Mouse (Mus musculus): ENCODE results near the gene Gm20696. TPM values are rescaled to one million over a fixed set of nuclear protein-coding genes. Genes with fewer than 3 reads are reported as not detected.

Gene Gm20696
- polyA plus RNA-seq, 2 experiments, result 2.0 to 5.9 TPM

GRCm38 (mm10) chr6:99375376-99375775 lies 291.2 kb downstream of the Gm20696 start:
- H3K9ac ChIP-seq (ENCODE audit: low read depth, low read length, severe bottlenecking), result no peak overlapping the region
- ATAC-seq (ENCODE audit: low FRiP score, low read depth) (no peak), DNase-seq (ENCODE audit: low spot score) (no peak)
- H3K4me2 ChIP-seq (replicated peaks; ENCODE audit: low read depth, low read length, severe bottlenecking), result no peak overlapping the region
- H3K9me3 ChIP-seq (ENCODE audit: control insufficient read depth, low read length), result no peaks in the 10 kb centered on the region
- WGBS, result 54% methylated on average over 4 of the region's 4 CpGs
- no peak overlapping the region for H3K4me3 ChIP-seq (replicated peaks; ENCODE audit: low read length)
- no peaks in the 10 kb centered on the region for H3K27me3 ChIP-seq (ENCODE audit: control insufficient read depth, insufficient read depth, low read length)
- H3K27ac ChIP-seq (replicated peaks; ENCODE audit: low read depth, low read length), result 0 out of 2 replicates have a peak overlapping the region, but pooled peaks have one; percentile 6
- H3K4me1 ChIP-seq (ENCODE audit: control insufficient read depth, insufficient read depth, low read length), result peaks cover 45% of the 10 kb centered on the region
- no peaks in the 10 kb centered on the region for H3K36me3 ChIP-seq (ENCODE audit: control insufficient read depth, insufficient read depth, low read length)
- TF ChIP-seq POLR2A (IDR thresholded peaks at IDR 0.05; ENCODE audit: borderline replicate concordance, extremely low read depth, insufficient read depth, insufficient read length), result no peak

GRCm38 (mm10) chr6:99374448-99375271 lies 291.9 kb downstream of the Gm20696 start:
- 49% methylated on average over 19 of the region's 19 CpGs for WGBS
- no peak overlapping the region for H3K9ac ChIP-seq (ENCODE audit: low read depth, low read length, severe bottlenecking)
- no peaks in the 10 kb centered on the region for H3K27me3 ChIP-seq (ENCODE audit: control insufficient read depth, insufficient read depth, low read length)
- no peak for TF ChIP-seq POLR2A (IDR thresholded peaks at IDR 0.05; ENCODE audit: borderline replicate concordance, extremely low read depth, insufficient read depth, insufficient read length)
- no peaks in the 10 kb centered on the region for H3K36me3 ChIP-seq (ENCODE audit: control insufficient read depth, insufficient read depth, low read length)
- peaks cover 45% of the 10 kb centered on the region for H3K4me1 ChIP-seq (ENCODE audit: control insufficient read depth, insufficient read depth, low read length)
- H3K4me2 ChIP-seq (replicated peaks; ENCODE audit: low read depth, low read length, severe bottlenecking), result no peak overlapping the region
- no peak overlapping the region for H3K27ac ChIP-seq (replicated peaks; ENCODE audit: low read depth, low read length)
- H3K4me3 ChIP-seq (replicated peaks; ENCODE audit: low read length), result no peak overlapping the region
- DNase-seq (ENCODE audit: low spot score) (peak; percentile 74), ATAC-seq (ENCODE audit: low FRiP score, low read depth) (no peak)
- no peaks in the 10 kb centered on the region for H3K9me3 ChIP-seq (ENCODE audit: control insufficient read depth, low read length)

- no peaks in the 10 kb centered on the region for H3K9me3 ChIP-seq (ENCODE audit: control insufficient read depth, low read length)
Observed at GRCm38 (mm10) chr6:99372427-99372826, 294.2 kb downstream of the Gm20696 start.

GRCm38 (mm10) chr6:99372016-99372415 lies 294.6 kb downstream of the Gm20696 start:
- Histone ChIP-seq H3K4me3 (replicated peaks; ENCODE audit: low read length) (no peak overlapping the region), H3K27ac (replicated peaks; ENCODE audit: low read depth, low read length) (no peak overlapping the region), H3K4me1 (ENCODE audit: control insufficient read depth, insufficient read depth, low read length) (peaks cover 31% of the 10 kb centered on the region), H3K4me2 (replicated peaks; ENCODE audit: low read depth, low read length, severe bottlenecking) (no peak overlapping the region), H3K27me3 (ENCODE audit: control insufficient read depth, insufficient read depth, low read length) (no peaks in the 10 kb centered on the region), H3K9me3 (ENCODE audit: control insufficient read depth, low read length) (no peaks in the 10 kb centered on the region), H3K9ac (ENCODE audit: low read depth, low read length, severe bottlenecking) (no peak overlapping the region), H3K36me3 (ENCODE audit: control insufficient read depth, insufficient read depth, low read length) (no peaks in the 10 kb centered on the region; the same call in 1 of the 2 replicates)
- WGBS, result 84% methylated on average over 6 of the region's 6 CpGs
- DNase-seq (ENCODE audit: low spot score) (no peak), ATAC-seq (ENCODE audit: low FRiP score, low read depth) (no peak)
- no peak for TF ChIP-seq POLR2A (IDR thresholded peaks at IDR 0.05; ENCODE audit: borderline replicate concordance, extremely low read depth, insufficient read depth, insufficient read length)

More at GRCm38 (mm10) chr6:99372427-99372826, 294.2 kb downstream of the Gm20696 start:
- no peaks in the 10 kb centered on the region; the same call in 1 of the 2 replicates for H3K36me3 ChIP-seq (ENCODE audit: control insufficient read depth, insufficient read depth, low read length)
- H3K9ac ChIP-seq (ENCODE audit: low read depth, low read length, severe bottlenecking), result no peak overlapping the region
- no peak overlapping the region for H3K4me3 ChIP-seq (replicated peaks; ENCODE audit: low read length)
- no peaks in the 10 kb centered on the region for H3K27me3 ChIP-seq (ENCODE audit: control insufficient read depth, insufficient read depth, low read length)
- H3K27ac ChIP-seq (replicated peaks; ENCODE audit: low read depth, low read length), result no peak overlapping the region
- no peak overlapping the region for H3K4me2 ChIP-seq (replicated peaks; ENCODE audit: low read depth, low read length, severe bottlenecking)
- H3K4me1 ChIP-seq (ENCODE audit: control insufficient read depth, insufficient read depth, low read length), result peaks cover 35% of the 10 kb centered on the region
- ATAC-seq (ENCODE audit: low FRiP score, low read depth) (no peak), DNase-seq (ENCODE audit: low spot score) (no peak)
- TF ChIP-seq POLR2A (IDR thresholded peaks at IDR 0.05; ENCODE audit: borderline replicate concordance, extremely low read depth, insufficient read depth, insufficient read length), result no peak
- WGBS, result 78% methylated on average over 5 of the region's 5 CpGs

- 74% methylated on average over 2 of the region's 2 CpGs for WGBS
- no peak for ATAC-seq (ENCODE audit: low FRiP score, low read depth)
Observed at GRCm38 (mm10) chr6:99369931-99370330, 296.7 kb downstream of the Gm20696 start.

More at GRCm38 (mm10) chr6:99369931-99370330, 296.7 kb downstream of the Gm20696 start:
- Histone ChIP-seq H3K27me3 (ENCODE audit: control insufficient read depth, insufficient read depth, low read length) (no peaks in the 10 kb centered on the region), H3K27ac (replicated peaks; ENCODE audit: low read depth, low read length) (no peak overlapping the region), H3K4me2 (replicated peaks; ENCODE audit: low read depth, low read length, severe bottlenecking) (no peak overlapping the region), H3K4me1 (ENCODE audit: control insufficient read depth, insufficient read depth, low read length) (peaks cover 10% of the 10 kb centered on the region; the same call in 1 of the 2 replicates), H3K36me3 (ENCODE audit: control insufficient read depth, insufficient read depth, low read length) (no peaks in the 10 kb centered on the region; the same call in 1 of the 2 replicates), H3K9me3 (ENCODE audit: control insufficient read depth, low read length) (no peaks in the 10 kb centered on the region), H3K9ac (ENCODE audit: low read depth, low read length, severe bottlenecking) (no peak overlapping the region), H3K4me3 (replicated peaks; ENCODE audit: low read length) (no peak overlapping the region)
- DNase-seq (ENCODE audit: low spot score), result no peak
- TF ChIP-seq POLR2A (IDR thresholded peaks at IDR 0.05; ENCODE audit: borderline replicate concordance, extremely low read depth, insufficient read depth, insufficient read length), result no peak
